Mouse (Mus musculus): ENCODE measurements around the gene Cyp2j13.

DNA sequence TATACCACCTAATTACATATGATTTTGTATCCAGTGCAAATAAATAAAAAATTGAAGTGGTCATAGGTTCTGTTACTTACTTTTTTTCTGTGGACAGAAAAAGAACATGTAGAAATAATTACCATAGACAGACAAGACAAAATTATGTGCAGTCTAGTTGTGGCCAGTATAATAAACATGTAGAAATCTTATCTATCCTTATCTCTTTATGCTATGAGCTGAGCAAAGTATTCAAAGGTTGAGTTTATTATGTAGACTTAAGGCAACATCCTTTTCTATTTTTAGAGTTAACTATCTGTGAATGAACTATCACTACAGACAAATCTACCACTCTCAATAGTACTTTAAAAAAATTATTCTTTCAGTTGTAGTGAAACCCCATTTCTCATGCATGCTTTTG is 962 bp upstream of the Cyp2j13 start:
- TF ChIP-seq CTCF (IDR thresholded peaks at IDR 0.05; ENCODE audit: low read depth) (no peak), EP300 (IDR thresholded peaks at IDR 0.05; ENCODE audit: low read depth) (no peak)
